Mouse (Mus musculus) erythroblast, embryonic 14.5 days (primary cell): ENCODE results near the gene Hk3. TPM values are rescaled to one million over a fixed set of nuclear protein-coding genes. Genes with fewer than 3 reads are reported as not detected.

ENCODE experiments used
- H3K27me3 ChIP-seq: 2 replicates; pipeline ENCODE4 v1.6.1; 2012; ENCODE audit warnings: inconsistent platforms; ENCODE audit not compliant: control insufficient read depth
- H3K36me3 ChIP-seq: 2 replicates; pipeline ENCODE4 v1.6.1; 2012; ENCODE audit warnings: mild to moderate bottlenecking, inconsistent platforms; ENCODE audit not compliant: control insufficient read depth
- H3K4me1 ChIP-seq: 2 replicates; pipeline ENCODE4 v1.6.1; 2012; ENCODE audit warnings: inconsistent platforms; ENCODE audit not compliant: control insufficient read depth
- H3K4me3 ChIP-seq: replicated peaks from 2 replicates; pipeline ENCODE3; 2012; ENCODE audit warnings: moderate library complexity, mild to moderate bottlenecking, inconsistent platforms
- H3K9me3 ChIP-seq: 2 replicates; pipeline ENCODE4 v1.6.1; 2012; ENCODE audit warnings: low read length, inconsistent platforms, mixed read lengths; ENCODE audit not compliant: control insufficient read depth
- GATA1 ChIP-seq: IDR thresholded peaks from 2 replicates; pipeline ENCODE4 v1.6.1; 2012; ENCODE audit warnings: low read length, inconsistent platforms, mixed read lengths
- TAL1 ChIP-seq: IDR thresholded peaks from 3 replicates; pipeline ENCODE4 v1.6.1; 2012; ENCODE audit warnings: low read length, inconsistent platforms, mixed read lengths
- polyA plus RNA-seq: library from polyadenylated mRNA; stranded (reverse); fragments of >175 nt; gene quantifications from 2 replicates; pipeline ENCODE4 v1.2.3, GENCODE M21; 2012

Gene Hk3
- polyA plus RNA-seq, 1 experiment = 0.08 TPM

- no peaks in the 10 kb centered on the region for H3K27me3 ChIP-seq
- H3K4me1 ChIP-seq = no peaks in the 10 kb centered on the region
- no peaks in the 10 kb centered on the region for H3K36me3 ChIP-seq
- no peaks in the 10 kb centered on the region for H3K9me3 ChIP-seq
- no peak for TF ChIP-seq TAL1
- TF ChIP-seq GATA1 = no peak
- H3K4me3 ChIP-seq = no peak overlapping the region
Measured at GRCm38 (mm10) chr13:54965256-54965655, 55.9 kb downstream of the Hk3 start.

- H3K27me3 ChIP-seq = peaks cover 28% of the 10 kb centered on the region
Measured at GRCm38 (mm10) chr13:54960491-54960890, 60.7 kb downstream of the Hk3 start.

GRCm38 (mm10) chr13:54959842-54960241, 61.3 kb downstream of the Hk3 start:
- peaks cover 35% of the 10 kb centered on the region for H3K27me3 ChIP-seq
- H3K9me3 ChIP-seq = no peaks in the 10 kb centered on the region
- H3K4me3 ChIP-seq = no peak overlapping the region
- TF ChIP-seq GATA1 (no peak), TAL1 (no peak)
- H3K4me1 ChIP-seq = no peaks in the 10 kb centered on the region
- H3K36me3 ChIP-seq = no peaks in the 10 kb centered on the region

More at GRCm38 (mm10) chr13:54960491-54960890, 60.7 kb downstream of the Hk3 start:
- Histone ChIP-seq H3K9me3 (no peaks in the 10 kb centered on the region), H3K4me1 (no peaks in the 10 kb centered on the region), H3K4me3 (no peak overlapping the region), H3K36me3 (no peaks in the 10 kb centered on the region)
- TF ChIP-seq GATA1 = no peak
- no peak for TF ChIP-seq TAL1

GRCm38 (mm10) chr13:54959059-54959701, 62.0 kb downstream of the Hk3 start:
- H3K9me3 ChIP-seq = no peaks in the 10 kb centered on the region
- H3K36me3 ChIP-seq = no peaks in the 10 kb centered on the region
- H3K27me3 ChIP-seq = peaks cover 41% of the 10 kb centered on the region
- TF ChIP-seq TAL1 = no peak
- no peak for TF ChIP-seq GATA1
- no peaks in the 10 kb centered on the region for H3K4me1 ChIP-seq
- H3K4me3 ChIP-seq = no peak overlapping the region

- H3K27me3 ChIP-seq = peaks cover 56% of the 10 kb centered on the region
- no peaks in the 10 kb centered on the region for H3K36me3 ChIP-seq
- no peak for TF ChIP-seq GATA1
- no peak for TF ChIP-seq TAL1
- H3K4me3 ChIP-seq = no peak overlapping the region
- no peaks in the 10 kb centered on the region for H3K9me3 ChIP-seq
- H3K4me1 ChIP-seq = no peaks in the 10 kb centered on the region
Measured at GRCm38 (mm10) chr13:54957281-54957680, 63.9 kb downstream of the Hk3 start.

Other genes with a start within 250 kb of the Hk3 start
- gene Eif4e1b, start 237.4 kb downstream of the Hk3 start, polyA plus RNA-seq = not detected in 2 replicates
- gene Tspan17, start 232.0 kb downstream of the Hk3 start, polyA plus RNA-seq = not detected in 2 replicates
- not detected in 2 replicates for gene Unc5a, start 72.0 kb downstream of the Hk3 start, polyA plus RNA-seq
- 0.68 and 1.3 TPM in 2 replicates for gene Uimc1, start 78.9 kb upstream of the Hk3 start, polyA plus RNA-seq
- gene Zfp346, start 83.9 kb upstream of the Hk3 start, polyA plus RNA-seq = 0.61 and 0.84 TPM in 2 replicates
- gene Gm17617, start 112.2 kb upstream of the Hk3 start, polyA plus RNA-seq = not detected in 2 replicates
- 0.05 and 0.07 TPM in 2 replicates for gene Fgfr4, start 131.3 kb upstream of the Hk3 start, polyA plus RNA-seq
- gene Nsd1, start 188.4 kb upstream of the Hk3 start, polyA plus RNA-seq = 0.20 and 0.48 TPM in 2 replicates